In the genomic region with DNA sequence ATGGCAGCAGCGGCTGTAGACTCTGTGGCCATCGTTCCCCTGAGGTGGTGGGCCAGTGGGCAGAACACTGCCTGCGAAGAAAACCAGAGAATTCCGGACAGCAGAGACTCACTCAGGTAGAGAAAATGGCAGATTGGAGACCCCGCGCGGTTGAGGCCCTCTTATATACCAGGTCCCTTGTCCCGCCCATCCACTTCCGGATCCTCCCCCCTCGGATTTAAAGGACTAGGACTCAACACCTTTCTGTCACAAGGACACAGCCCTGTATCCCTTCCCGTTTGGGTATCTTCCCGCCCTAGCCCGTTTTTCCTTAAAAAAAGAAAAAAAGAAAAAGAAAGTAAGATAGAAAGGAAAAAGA, we compare ENCODE assay signal across 8 mouse cellular contexts. TPM values are rescaled to one million over a fixed set of nuclear protein-coding genes. Genes with fewer than 3 reads are reported as not detected.
DNase-seq lines count a peak whose midpoint lies in the region; ATAC-seq and TF ChIP-seq lines count a peak whose summit lies in the region.

No protein-coding gene starts in this region.

- intact Hi-C loops in gastrocnemius, adult 2 months (cut with DNase I) = no loop called here

- no peak for TF ChIP-seq CTCF in gastrocnemius, adult 2 months (IDR thresholded peaks at IDR 0.05)

- under 1% methylated on average over 13 of the region's 13 CpGs for WGBS in hindbrain, embryonic 16.5 days

- peak; percentile 80 for ATAC-seq in activated CD4-positive, CD25-positive, alpha-beta regulatory T cell, adult 4 months
- ATAC-seq in common myeloid progenitor, adult 5-6 weeks (replicated peaks; ENCODE audit: low read depth, poor library complexity, severe bottlenecking) = peak; percentile 84
- peak; percentile 95 for ATAC-seq in hindbrain, embryonic 16.5 days

- H3K27ac ChIP-seq in gastrocnemius, adult 2 months = peak overlapping the region; percentile 87
- peak overlapping the region; percentile 96 for H3K27ac ChIP-seq in hindbrain, embryonic 16.5 days (ENCODE audit: low read depth, low read length)

- H3K4me3 ChIP-seq in gastrocnemius, adult 2 months = peak overlapping the region; percentile 93
- H3K4me3 ChIP-seq in hindbrain, embryonic 16.5 days (ENCODE audit: low read length) = peak overlapping the region; percentile 99

- H3K36me3 ChIP-seq in hindbrain, embryonic 16.5 days (ENCODE audit: control insufficient read depth, insufficient read depth, low read length) = no peaks in the 10 kb centered on the region

- H3K4me2 ChIP-seq in hindbrain, embryonic 16.5 days (ENCODE audit: low read length) = peak overlapping the region; percentile 90

- no peaks in the 10 kb centered on the region for H3K9me3 ChIP-seq in hindbrain, embryonic 16.5 days (ENCODE audit: control insufficient read depth, low read length)

- peak; percentile 92 for DNase-seq in gastrocnemius, adult 2 months
- peak; percentile 87 for DNase-seq in left cerebral cortex, adult 11 months (ENCODE audit: low spot score)
- peak; percentile 96 for DNase-seq in lung, postnatal 36 days
- peak; percentile 90 for DNase-seq in retina, postnatal 7 days (ENCODE audit: low read depth, low spot score)
- DNase-seq in urinary bladder, postnatal 10 days (ENCODE audit: low spot score) = peak; percentile 59

- peak overlapping the region; percentile 86 for H3K9ac ChIP-seq in hindbrain, embryonic 16.5 days (ENCODE audit: low read depth, low read length)

- no peaks in the 10 kb centered on the region for H3K27me3 ChIP-seq in hindbrain, embryonic 16.5 days (replicated peaks; ENCODE audit: control insufficient read depth, insufficient read depth, low read length)

- peaks cover 14% of the 10 kb centered on the region for H3K4me1 ChIP-seq in hindbrain, embryonic 16.5 days (ENCODE audit: control insufficient read depth, insufficient read depth, low read depth, low read length)

RNA-seq across cellular contexts. Expression of a gene that starts 0.4 kb away (rescaled TPM):
- polyA plus RNA-seq in activated CD4-positive, CD25-positive, alpha-beta regulatory T cell, adult 4 months (2017; shearing (Covaris generic)) = 10 to 100 TPM; 62.2 to 66.1 TPM
- total RNA-seq in common myeloid progenitor, adult 5-6 weeks (2017) = 465 and 496 TPM in 2 replicates
- 10 to 100 TPM; 11.5 to 11.8 TPM for total RNA-seq in gastrocnemius, adult 2 months (2021)
- polyA plus RNA-seq in hindbrain, embryonic 16.5 days (2015; fragmentation: Nextera tagmentation; extraction: Ambion mirVana) = 80.6 and 88.1 TPM in 2 replicates

RNA-seq across cellular contexts. Expression of a gene that starts 24.1 kb away (rescaled TPM):
- polyA plus RNA-seq in activated CD4-positive, CD25-positive, alpha-beta regulatory T cell, adult 4 months (2017; shearing (Covaris generic)) = 100 to 1,000 TPM; 314 to 333 TPM
- total RNA-seq in common myeloid progenitor, adult 5-6 weeks (2017) = 416 TPM in 2 replicates
- 100 to 1,000 TPM; 178 to 196 TPM for total RNA-seq in gastrocnemius, adult 2 months (2021)
- 763 and 799 TPM in 2 replicates for polyA plus RNA-seq in hindbrain, embryonic 16.5 days (2015; fragmentation: Nextera tagmentation; extraction: Ambion mirVana)

RNA-seq across cellular contexts. Expression of a gene that starts 30.9 kb away (rescaled TPM):
- 10 to 100 TPM in 1 of 2 experiments, 1 to 10 TPM in 1; 9.2 to 15.3 TPM for polyA plus RNA-seq in activated CD4-positive, CD25-positive, alpha-beta regulatory T cell, adult 4 months (2017; shearing (Covaris generic))
- total RNA-seq in common myeloid progenitor, adult 5-6 weeks (2017) = 1.6 and 5.6 TPM in 2 replicates
- total RNA-seq in gastrocnemius, adult 2 months (2021) = 1 to 10 TPM; 1.4 to 2.0 TPM
- polyA plus RNA-seq in hindbrain, embryonic 16.5 days (2015; fragmentation: Nextera tagmentation; extraction: Ambion mirVana) = 4.0 and 5.6 TPM in 2 replicates

RNA-seq across cellular contexts. Expression of a gene that starts 58.0 kb away (rescaled TPM):
- 100 to 1,000 TPM; 840 to 842 TPM for polyA plus RNA-seq in activated CD4-positive, CD25-positive, alpha-beta regulatory T cell, adult 4 months (2017; shearing (Covaris generic))
- 266 and 285 TPM in 2 replicates for total RNA-seq in common myeloid progenitor, adult 5-6 weeks (2017)
- total RNA-seq in gastrocnemius, adult 2 months (2021) = 100 to 1,000 TPM; 260 to 273 TPM
- polyA plus RNA-seq in hindbrain, embryonic 16.5 days (2015; fragmentation: Nextera tagmentation; extraction: Ambion mirVana) = 466 and 468 TPM in 2 replicates

Comparison
In these comparisons a context has a peak if more than half of its experiments do, and no peak if none do; other contexts are left out.
1. Peak in every context shown above with its lines: DNase-seq, ATAC-seq, H3K4me3 ChIP-seq and H3K27ac ChIP-seq.
2. RNA of a gene that starts 0.4 kb away (total RNA-seq): 465 to 496 TPM in common myeloid progenitor, adult 5-6 weeks; 11.5 to 11.8 TPM in gastrocnemius, adult 2 months; every median in the first group is over 10 times any median in the second.